Mouse (Mus musculus): ENCODE data around the gene Pias3. TPM values are rescaled to one million over a fixed set of nuclear protein-coding genes. Genes with fewer than 3 reads are reported as not detected.
"Not testable (repeated sequence)": the region's sequence is repeated elsewhere in the genome, so short reads cannot be mapped to it uniquely, and the experiment has no call there.

The Pias3 gene
- total RNA-seq (2021), result 10 to 100 TPM; 34.5 to 34.8 TPM
- long read RNA-seq, experiment 1, transcript Pias3-201 (14 exons, 2,931 nt), result major isoform, 20 of 47 reads
- long read RNA-seq, experiment 1, transcript Pias3-202 (14 exons, 2,858 nt), result minor isoform, 5 of 47 reads
- long read RNA-seq, experiment 1, partial matches to known transcripts, result 10 of 47 reads
- long read RNA-seq, experiment 1, other reads (novel, unspliced or antisense), result 12 of 47 reads
- long read RNA-seq, experiment 2, transcript Pias3-201 (14 exons, 2,931 nt), result major isoform, 14 of 30 reads
- long read RNA-seq, experiment 2, partial matches to known transcripts, result 14 of 30 reads
- long read RNA-seq, experiment 2, other reads (novel, unspliced or antisense), result 1 of 30 reads

GRCm38 (mm10) chr3:96696198-96696765 is at the start of gene Pias3:
Gene Pias3 (plus strand): TSS chr3:96696384.
- DNase-seq (ENCODE audit: low spot score in 2 of 2), result peak; percentile 29 to 58

GRCm38 (mm10) chr3:96647365-96647764 is 48.8 kb upstream of the Pias3 start:
- no peak for DNase-seq (ENCODE audit: low spot score in 2 of 2)

- DNase-seq (ENCODE audit: low spot score in 2 of 2), result no peak
Measured at GRCm38 (mm10) chr3:96660901-96661300, 35.3 kb upstream of the Pias3 start.

GRCm38 (mm10) chr3:96662731-96663316 is 33.4 kb upstream of the Pias3 start:
- DNase-seq (ENCODE audit: low spot score in 2 of 2), result no peak

- peak; percentile 92 to 93 for DNase-seq (ENCODE audit: low spot score in 2 of 2)
Measured at GRCm38 (mm10) chr3:96663432-96664239, 32.5 kb upstream of the Pias3 start.

- not testable (repeated sequence) for DNase-seq (ENCODE audit: low spot score in 2 of 2)
Measured at GRCm38 (mm10) chr3:96665732-96666363, 30.3 kb upstream of the Pias3 start.

GRCm38 (mm10) chr3:96666916-96667315 is 29.3 kb upstream of the Pias3 start:
- DNase-seq (ENCODE audit: low spot score in 2 of 2), result no peak

GRCm38 (mm10) chr3:96667316-96667715 is 28.9 kb upstream of the Pias3 start:
- DNase-seq (ENCODE audit: low spot score in 2 of 2), result no peak

- DNase-seq (ENCODE audit: low spot score in 2 of 2), result no peak
Measured at GRCm38 (mm10) chr3:96668424-96669067, 27.6 kb upstream of the Pias3 start.

GRCm38 (mm10) chr3:96669727-96670468 is 26.3 kb upstream of the Pias3 start, which contains the start of gene Ankrd35:
Gene Ankrd35 (plus strand): TSS chr3:96670131.
- peak; percentile 68 to 69 for DNase-seq (ENCODE audit: low spot score in 2 of 2)

GRCm38 (mm10) chr3:96671519-96671918 is 24.7 kb upstream of the Pias3 start:
- DNase-seq (ENCODE audit: low spot score in 2 of 2), result no peak

- DNase-seq (ENCODE audit: low spot score in 2 of 2), result no peak
Measured at GRCm38 (mm10) chr3:96673514-96673913, 22.7 kb upstream of the Pias3 start.

GRCm38 (mm10) chr3:96674442-96674841 is 21.7 kb upstream of the Pias3 start:
- DNase-seq (ENCODE audit: low spot score in 2 of 2), result no peak

GRCm38 (mm10) chr3:96675171-96675570 is 21.0 kb upstream of the Pias3 start:
- DNase-seq (ENCODE audit: low spot score in 2 of 2), result no peak

GRCm38 (mm10) chr3:96675690-96676089 is 20.5 kb upstream of the Pias3 start:
- no peak for DNase-seq (ENCODE audit: low spot score in 2 of 2)

- no peak for DNase-seq (ENCODE audit: low spot score in 2 of 2)
Measured at GRCm38 (mm10) chr3:96678456-96678855, 17.7 kb upstream of the Pias3 start.

- no peak for DNase-seq (ENCODE audit: low spot score in 2 of 2)
Measured at GRCm38 (mm10) chr3:96679159-96679674, 17.0 kb upstream of the Pias3 start.

GRCm38 (mm10) chr3:96680269-96680956 is 15.8 kb upstream of the Pias3 start:
- no peak for DNase-seq (ENCODE audit: low spot score in 2 of 2)

GRCm38 (mm10) chr3:96683496-96683895 is 12.7 kb upstream of the Pias3 start:
- DNase-seq (ENCODE audit: low spot score in 2 of 2), result no peak
